Mouse (Mus musculus) macrophage (primary cell): Measurements from ENCODE around the gene Gtf3c1. TPM values are rescaled to one million over a fixed set of nuclear protein-coding genes. Genes with fewer than 3 reads are reported as not detected.

Experiments
- H3K27ac ChIP-seq: fragments of 350-480 bp; formaldehyde crosslinking; 2 replicates; pipeline ENCODE4 v1.9.0; 2021
- H3K36me3 ChIP-seq: fragments of 350-480 bp; formaldehyde crosslinking; 2 replicates; pipeline ENCODE4 v1.9.0; 2021; ENCODE audit errors: inconsistent target
- H3K4me3 ChIP-seq: fragments of 350-480 bp; formaldehyde crosslinking; 2 replicates; pipeline ENCODE4 v1.9.0; 2021; ENCODE audit errors: inconsistent target
- H3K79me2 ChIP-seq: fragments of 350-480 bp; formaldehyde crosslinking; 2 replicates; pipeline ENCODE4 v1.9.0; 2021; ENCODE audit errors: inconsistent target
- WGBS: methylation state at CpG from one replicate; pipeline ENCODE4 v1.1.7; 2026; ENCODE audit warnings: inconsistent platforms; ENCODE audit not compliant: missing documents; 5-methylcytosine and 5-hydroxymethylcytosine counted together
- polyA plus RNA-seq: library from polyadenylated mRNA; stranded (reverse); fragments of 250-400 nt; gene quantifications from 3 replicates; pipeline ENCODE4 v1.2.4, GENCODE M21; 2018; ENCODE audit warnings: inconsistent platforms

Gene Gtf3c1
- polyA plus RNA-seq, 1 experiment from 2014 or later = 42.4 TPM

- Histone ChIP-seq H3K36me3 (peaks cover 93% of the 10 kb centered on the region), H3K4me3 (no peak overlapping the region), H3K79me2 (no peaks in the 10 kb centered on the region), H3K27ac (no peak overlapping the region)
- WGBS = 94% methylated on average over 6 of the region's 6 CpGs
Measured at GRCm38 (mm10) chr7:125670865-125671264, 36.7 kb downstream of the Gtf3c1 start.

GRCm38 (mm10) chr7:125663654-125664053 is 43.9 kb downstream of the Gtf3c1 start:
- no peak overlapping the region for H3K27ac ChIP-seq
- H3K36me3 ChIP-seq = peaks cover 80% of the 10 kb centered on the region
- no peaks in the 10 kb centered on the region for H3K79me2 ChIP-seq
- WGBS = 100% methylated on average over 3 of the region's 3 CpGs
- no peak overlapping the region for H3K4me3 ChIP-seq

- WGBS = 96% methylated on average over 6 of the region's 6 CpGs
- H3K79me2 ChIP-seq = no peaks in the 10 kb centered on the region
- H3K36me3 ChIP-seq = peaks cover 88% of the 10 kb centered on the region
- no peak overlapping the region for H3K27ac ChIP-seq
- no peak overlapping the region for H3K4me3 ChIP-seq
Measured at GRCm38 (mm10) chr7:125657511-125657910, 50.1 kb downstream of the Gtf3c1 start.

- no peaks in the 10 kb centered on the region for H3K79me2 ChIP-seq
- 55% methylated on average over 1 of the region's 1 CpGs for WGBS
- peaks cover 96% of the 10 kb centered on the region for H3K36me3 ChIP-seq
- H3K27ac ChIP-seq = no peak overlapping the region
- H3K4me3 ChIP-seq = no peak overlapping the region
Measured at GRCm38 (mm10) chr7:125649013-125649412, 58.6 kb downstream of the Gtf3c1 start.

- no peak overlapping the region for H3K27ac ChIP-seq
- H3K79me2 ChIP-seq = no peaks in the 10 kb centered on the region
Measured at GRCm38 (mm10) chr7:125645413-125645812, 62.2 kb downstream of the Gtf3c1 start.

GRCm38 (mm10) chr7:125643880-125644279 is 63.7 kb downstream of the Gtf3c1 start:
- Histone ChIP-seq H3K79me2 (no peaks in the 10 kb centered on the region), H3K36me3 (peaks cover 82% of the 10 kb centered on the region), H3K4me3 (no peak overlapping the region), H3K27ac (no peak overlapping the region)
- WGBS = 39% methylated on average over 6 of the region's 6 CpGs

More at GRCm38 (mm10) chr7:125645413-125645812, 62.2 kb downstream of the Gtf3c1 start:
- 91% methylated on average over 7 of the region's 7 CpGs for WGBS
- H3K4me3 ChIP-seq = no peak overlapping the region
- peaks cover 97% of the 10 kb centered on the region for H3K36me3 ChIP-seq

GRCm38 (mm10) chr7:125638870-125639386 is 68.7 kb downstream of the Gtf3c1 start:
- H3K36me3 ChIP-seq = peaks cover 34% of the 10 kb centered on the region; the same call in 1 of the 2 replicates
- H3K79me2 ChIP-seq = no peaks in the 10 kb centered on the region
- 39% methylated on average over 9 of the region's 9 CpGs for WGBS
- H3K4me3 ChIP-seq = no peak overlapping the region
- no peak overlapping the region for H3K27ac ChIP-seq

- peak overlapping the region; percentile 21; the same call in 1 of the 2 replicates for H3K27ac ChIP-seq
- peaks cover 32% of the 10 kb centered on the region; the same call in 1 of the 2 replicates for H3K36me3 ChIP-seq
- no peak overlapping the region for H3K4me3 ChIP-seq
- WGBS = 65% methylated on average over 6 of the region's 6 CpGs
- H3K79me2 ChIP-seq = no peaks in the 10 kb centered on the region
Measured at GRCm38 (mm10) chr7:125638376-125638775, 69.2 kb downstream of the Gtf3c1 start.

GRCm38 (mm10) chr7:125637220-125638140 is 70.1 kb downstream of the Gtf3c1 start:
- WGBS = 79% methylated on average over 8 of the region's 8 CpGs
- Histone ChIP-seq H3K79me2 (no peaks in the 10 kb centered on the region), H3K4me3 (no peak overlapping the region), H3K27ac (0 out of 2 replicates have a peak overlapping the region, but pooled peaks have one; percentile 29), H3K36me3 (peaks cover 28% of the 10 kb centered on the region; the same call in 1 of the 2 replicates)

- H3K79me2 ChIP-seq = peaks cover 9% of the 10 kb centered on the region; the same call in 1 of the 2 replicates
- H3K27ac ChIP-seq = peak overlapping the region; percentile 93
- H3K36me3 ChIP-seq = peaks cover 46% of the 10 kb centered on the region
- peak overlapping the region; percentile 36 for H3K4me3 ChIP-seq
- WGBS = 18% methylated on average over 3 of the region's 3 CpGs
Measured at GRCm38 (mm10) chr7:125630989-125631388, 76.6 kb downstream of the Gtf3c1 start.

- Histone ChIP-seq H3K27ac (peak overlapping the region; percentile 93), H3K36me3 (peaks cover 53% of the 10 kb centered on the region), H3K79me2 (peaks cover 9% of the 10 kb centered on the region; the same call in 1 of the 2 replicates), H3K4me3 (peak overlapping the region; percentile 36)
- WGBS = 3% methylated on average over 4 of the region's 4 CpGs
Measured at GRCm38 (mm10) chr7:125630317-125630716, 77.3 kb downstream of the Gtf3c1 start.

GRCm38 (mm10) chr7:125625829-125626228 is 81.8 kb downstream of the Gtf3c1 start:
- peaks cover 51% of the 10 kb centered on the region for H3K36me3 ChIP-seq
- WGBS = 85% methylated on average over 7 of the region's 7 CpGs
- H3K79me2 ChIP-seq = peaks cover 34% of the 10 kb centered on the region; the same call in 1 of the 2 replicates
- no peak overlapping the region for H3K4me3 ChIP-seq
- no peak overlapping the region for H3K27ac ChIP-seq

- no peak overlapping the region for H3K4me3 ChIP-seq
- WGBS = 98% methylated on average over 4 of the region's 4 CpGs
- H3K36me3 ChIP-seq = peaks cover 51% of the 10 kb centered on the region
- H3K79me2 ChIP-seq = peaks cover 37% of the 10 kb centered on the region; the same call in 1 of the 2 replicates
- H3K27ac ChIP-seq = no peak overlapping the region
Measured at GRCm38 (mm10) chr7:125625219-125625618, 82.4 kb downstream of the Gtf3c1 start.

GRCm38 (mm10) chr7:125622741-125623685 is 84.6 kb downstream of the Gtf3c1 start:
- H3K4me3 ChIP-seq = no peak overlapping the region
- H3K27ac ChIP-seq = peak overlapping the region; percentile 74
- 43% methylated on average over 7 of the region's 7 CpGs for WGBS
- peaks cover 36% of the 10 kb centered on the region for H3K36me3 ChIP-seq
- peaks cover 57% of the 10 kb centered on the region; the same call in 1 of the 2 replicates for H3K79me2 ChIP-seq
